Mouse (Mus musculus) midbrain, embryonic 16.5 days (tissue): Measurements from ENCODE around the gene Idnk. TPM values are rescaled to one million over a fixed set of nuclear protein-coding genes. Genes with fewer than 3 reads are reported as not detected.
A peak's percentile ranks its signal among the peaks of the same experiment; 100 is the strongest.

Source experiments
- ATAC-seq: fragments of 200-750 bp; cut with Nextera tagmentation; 2 replicates; pipeline ENCODE4 v1.8.0; 2017; ENCODE audit warnings: moderate TSS enrichment
- H3K27ac ChIP-seq: fragments of 300-500 bp; sonication (generic); 2 replicates; pipeline ENCODE4 v1.5.1; 2014; ENCODE audit warnings: mild to moderate bottlenecking, low read length, mixed read lengths
- H3K27me3 ChIP-seq: fragments of 300-500 bp; sonication (generic); 2 replicates; pipeline ENCODE4 v1.6.1; 2014; ENCODE audit warnings: low read depth, low read length, mixed read lengths; ENCODE audit not compliant: control insufficient read depth, insufficient read depth
- H3K36me3 ChIP-seq: fragments of 300-500 bp; sonication (generic); 2 replicates; pipeline ENCODE4 v1.6.1; 2014; ENCODE audit warnings: mild to moderate bottlenecking, low read length, moderate library complexity, mixed read lengths; ENCODE audit not compliant: control insufficient read depth, insufficient read depth
- H3K4me1 ChIP-seq: fragments of 300-500 bp; sonication (generic); 2 replicates; pipeline ENCODE4 v1.6.1; 2014; ENCODE audit warnings: mild to moderate bottlenecking, low read length, mixed read lengths; ENCODE audit not compliant: control insufficient read depth, insufficient read depth
- H3K4me2 ChIP-seq: fragments of 300-500 bp; sonication (generic); 2 replicates; pipeline ENCODE4 v1.6.1; 2014; ENCODE audit warnings: mild to moderate bottlenecking, low read length, mixed read lengths
- H3K4me3 ChIP-seq: fragments of 300-500 bp; sonication (generic); 2 replicates; pipeline ENCODE4 v1.5.1; 2014; ENCODE audit warnings: low read depth, mild to moderate bottlenecking, low read length, moderate library complexity, mixed read lengths
- H3K9ac ChIP-seq: fragments of 300-500 bp; sonication (generic); 2 replicates; pipeline ENCODE4 v1.6.1; 2014; ENCODE audit warnings: low read depth, low read length, mixed read lengths
- H3K9me3 ChIP-seq: fragments of 300-500 bp; sonication (generic); replicated peaks from 2 replicates; pipeline ENCODE4 v1.6.1; 2014; ENCODE audit warnings: mild to moderate bottlenecking, low read length, mixed read lengths; ENCODE audit not compliant: control insufficient read depth, poor library complexity, severe bottlenecking
- WGBS: fragments of 180-500 bp; shearing (Covaris S2); extraction: QIAGEN DNeasy Blood & Tissue Kit; methylation state at CpG from one replicate; pipeline ENCODE4 v1.1.7; 2014; 5-methylcytosine and 5-hydroxymethylcytosine counted together
- polyA plus RNA-seq: library from polyadenylated mRNA; unstranded; fragments of >200 nt; fragmentation: Nextera tagmentation; extraction: Ambion mirVana; gene quantifications from 2 replicates; pipeline ENCODE4 v1.2.1, GENCODE M21; 2015

Idnk gene
- polyA plus RNA-seq, result 54.3 and 60.7 TPM in 2 replicates

- H3K27me3 ChIP-seq, result no peaks in the 10 kb centered on the region
- H3K36me3 ChIP-seq, result peaks cover 16% of the 10 kb centered on the region
- ATAC-seq, result peak; percentile 84
- no peaks in the 10 kb centered on the region for H3K9me3 ChIP-seq
- H3K4me1 ChIP-seq, result peaks cover 13% of the 10 kb centered on the region
- peak within 1 kb of the TSS; percentile 51 for H3K4me3 ChIP-seq
- under 1% methylated on average over 30 of the region's 30 CpGs for WGBS
- peak within 1 kb of the TSS; percentile 70 for H3K9ac ChIP-seq
- peak within 1 kb of the TSS; percentile 73 for H3K4me2 ChIP-seq
- H3K27ac ChIP-seq, result peak within 1 kb of the TSS; percentile 68
Observed at GRCm38 (mm10) chr13:58157447-58158098, at the start of gene Idnk. Gene Idnk, plus strand, starts transcription at chr13:58157649.

DNA sequence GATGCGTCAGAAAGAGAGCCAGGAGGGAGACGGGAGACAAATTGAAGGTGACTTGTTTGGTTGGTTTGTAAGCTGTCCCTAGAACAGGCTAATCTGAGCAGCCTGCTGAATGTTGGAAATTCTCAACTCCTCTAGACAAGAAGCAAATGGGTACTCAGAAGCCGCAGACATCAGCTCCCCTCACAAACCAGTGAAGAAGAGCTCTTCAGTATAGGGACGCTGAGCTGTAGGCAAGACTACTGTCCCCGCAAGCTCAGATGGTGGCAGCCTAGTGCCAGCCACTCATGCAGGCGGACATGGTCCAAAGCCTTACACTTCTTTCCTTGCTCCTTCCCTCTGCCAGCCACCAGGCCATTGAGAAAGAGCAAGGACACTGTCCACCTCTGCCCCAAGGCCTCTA, 46.1 kb upstream of the Idnk start:
- H3K4me2 ChIP-seq, result peak overlapping the region; percentile 86
- peaks cover 25% of the 10 kb centered on the region for H3K4me1 ChIP-seq
- 95% methylated on average over 6 of the region's 6 CpGs for WGBS
- no peak overlapping the region for H3K4me3 ChIP-seq
- no peak overlapping the region for H3K27ac ChIP-seq
- H3K27me3 ChIP-seq, result no peaks in the 10 kb centered on the region
- no peak for ATAC-seq
- no peak overlapping the region for H3K9ac ChIP-seq
- no peaks in the 10 kb centered on the region for H3K36me3 ChIP-seq
- H3K9me3 ChIP-seq, result no peaks in the 10 kb centered on the region

DNA sequence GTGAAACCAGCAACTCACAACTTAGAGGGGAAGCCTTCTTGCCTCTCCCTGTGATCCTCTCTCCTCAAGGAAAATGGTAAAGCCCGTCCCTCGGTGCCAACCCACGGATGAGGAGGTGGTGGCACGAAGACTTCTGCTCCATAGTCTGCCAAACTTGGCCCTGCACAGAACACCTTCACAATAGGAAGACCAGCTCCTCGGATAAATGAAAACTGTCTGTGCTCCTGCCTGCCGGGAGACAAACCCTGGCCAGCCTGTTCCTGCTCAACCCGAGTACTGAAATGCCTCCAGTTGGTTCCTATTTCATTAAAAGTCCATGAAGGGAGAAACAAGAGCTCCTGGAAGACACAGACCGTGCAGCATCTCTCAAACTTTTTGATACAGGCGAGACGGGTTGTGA, 45.3 kb upstream of the Idnk start:
- no peak for ATAC-seq
- Histone ChIP-seq H3K27me3 (no peaks in the 10 kb centered on the region), H3K9me3 (no peaks in the 10 kb centered on the region), H3K9ac (peak overlapping the region; percentile 82), H3K4me1 (peaks cover 25% of the 10 kb centered on the region), H3K36me3 (no peaks in the 10 kb centered on the region), H3K4me3 (peak overlapping the region; percentile 63), H3K27ac (peak overlapping the region; percentile 96), H3K4me2 (peak overlapping the region; percentile 86)
- WGBS, result 60% methylated on average over 10 of the region's 10 CpGs

- ATAC-seq, result 0 out of 2 replicates have a peak, but pooled peaks have one; percentile 6
- Histone ChIP-seq H3K9me3 (no peaks in the 10 kb centered on the region), H3K4me1 (peaks cover 25% of the 10 kb centered on the region), H3K9ac (peak overlapping the region; percentile 82), H3K27ac (peak overlapping the region; percentile 96), H3K36me3 (no peaks in the 10 kb centered on the region), H3K4me2 (peak overlapping the region; percentile 86), H3K4me3 (peak overlapping the region; percentile 63), H3K27me3 (no peaks in the 10 kb centered on the region)
- WGBS, result 11% methylated on average over 11 of the region's 11 CpGs
Observed at GRCm38 (mm10) chr13:58112601-58113041, 44.8 kb upstream of the Idnk start.

DNA sequence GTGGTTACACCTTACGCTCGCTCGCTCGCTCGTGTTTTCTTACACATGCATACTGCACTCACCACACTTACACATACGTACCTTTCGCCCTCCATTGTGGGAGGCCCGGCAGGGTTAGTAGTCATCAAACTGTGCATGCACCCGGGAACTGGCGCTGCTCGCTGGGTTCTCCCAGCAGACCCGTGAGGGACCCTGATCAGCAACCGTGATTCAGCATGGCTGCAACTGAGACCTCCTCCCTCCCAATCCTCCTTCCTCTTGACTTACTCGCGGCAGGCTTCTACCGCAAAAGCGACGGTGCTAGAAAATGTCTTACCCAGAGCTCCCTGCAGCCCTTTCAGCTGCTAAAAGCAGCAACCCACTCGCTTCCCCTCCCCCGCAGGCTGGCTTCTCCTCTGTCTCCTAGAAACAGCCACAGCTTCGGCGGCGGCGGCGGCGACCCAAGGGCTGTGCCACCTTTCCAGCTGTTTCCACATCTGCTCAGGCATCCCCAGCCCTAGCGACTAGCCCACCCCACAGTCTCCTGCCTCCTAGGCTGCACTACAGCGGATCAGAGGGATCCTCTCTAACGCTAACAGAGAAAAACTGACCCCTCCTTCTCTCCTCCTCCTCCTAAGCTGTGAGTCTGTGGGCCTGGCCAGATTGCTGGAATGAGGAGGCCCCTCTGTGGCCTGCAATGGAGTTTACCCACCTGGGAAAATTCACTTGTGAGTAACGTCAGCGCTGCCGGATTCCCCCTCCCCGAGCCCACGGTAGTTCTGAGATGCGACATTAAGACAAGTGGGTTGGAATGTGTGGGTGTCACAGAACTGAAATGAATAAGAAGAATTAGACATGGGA, 44.2 kb upstream of the Idnk start, which contains the start of gene Klhl3:
TSS of gene Klhl3 (minus strand) at position 532 of the 840 bp plus-strand sequence.
- H3K36me3 ChIP-seq, result no peaks in the 10 kb centered on the region
- peak; percentile 93 for ATAC-seq
- peak within 1 kb of the TSS; percentile 82 for H3K9ac ChIP-seq
- no peaks in the 10 kb centered on the region for H3K9me3 ChIP-seq
- H3K27ac ChIP-seq, result peak within 1 kb of the TSS; percentile 96
- under 1% methylated on average over 35 of the region's 35 CpGs for WGBS
- H3K4me3 ChIP-seq, result peak within 1 kb of the TSS; percentile 63
- peaks cover 25% of the 10 kb centered on the region for H3K4me1 ChIP-seq
- no peaks in the 10 kb centered on the region for H3K27me3 ChIP-seq
- H3K4me2 ChIP-seq, result peak within 1 kb of the TSS; percentile 86

- no peak overlapping the region for H3K4me2 ChIP-seq
- H3K36me3 ChIP-seq, result no peaks in the 10 kb centered on the region
- no peaks in the 10 kb centered on the region for H3K9me3 ChIP-seq
- 71% methylated on average over 13 of the region's 13 CpGs for WGBS
- H3K4me1 ChIP-seq, result peaks cover 20% of the 10 kb centered on the region
- ATAC-seq, result no peak
- no peak overlapping the region for H3K9ac ChIP-seq
- no peak overlapping the region for H3K27ac ChIP-seq
- no peak overlapping the region for H3K4me3 ChIP-seq
- H3K27me3 ChIP-seq, result no peaks in the 10 kb centered on the region
Observed at GRCm38 (mm10) chr13:58115227-58115626, 42.2 kb upstream of the Idnk start.

DNA sequence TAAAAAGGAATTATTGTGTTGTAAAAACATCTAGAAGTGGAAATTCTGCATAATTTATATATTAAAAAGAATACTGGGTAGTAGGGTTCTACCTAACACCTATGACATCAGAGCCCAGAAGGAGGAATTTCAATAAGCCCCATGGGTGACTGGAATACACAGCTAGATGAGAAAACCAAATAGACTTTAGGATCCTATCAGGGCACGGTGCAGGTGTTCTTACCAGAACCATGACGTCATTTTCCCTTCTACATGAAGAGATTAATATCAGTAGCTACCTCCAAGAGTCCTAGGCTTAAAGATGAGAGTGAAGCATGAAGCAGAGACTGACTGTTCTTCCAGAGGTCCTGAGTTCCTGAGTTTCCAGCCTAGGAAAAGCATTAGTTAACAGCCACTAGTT, 40.6 kb upstream of the Idnk start:
- no peaks in the 10 kb centered on the region for H3K9me3 ChIP-seq
- no peak for ATAC-seq
- H3K4me2 ChIP-seq, result no peak overlapping the region
- peaks cover 13% of the 10 kb centered on the region for H3K4me1 ChIP-seq
- WGBS, result 93% methylated on average over 2 of the region's 2 CpGs
- H3K9ac ChIP-seq, result no peak overlapping the region
- no peaks in the 10 kb centered on the region for H3K36me3 ChIP-seq
- H3K4me3 ChIP-seq, result no peak overlapping the region
- no peak overlapping the region for H3K27ac ChIP-seq
- no peaks in the 10 kb centered on the region for H3K27me3 ChIP-seq

DNA sequence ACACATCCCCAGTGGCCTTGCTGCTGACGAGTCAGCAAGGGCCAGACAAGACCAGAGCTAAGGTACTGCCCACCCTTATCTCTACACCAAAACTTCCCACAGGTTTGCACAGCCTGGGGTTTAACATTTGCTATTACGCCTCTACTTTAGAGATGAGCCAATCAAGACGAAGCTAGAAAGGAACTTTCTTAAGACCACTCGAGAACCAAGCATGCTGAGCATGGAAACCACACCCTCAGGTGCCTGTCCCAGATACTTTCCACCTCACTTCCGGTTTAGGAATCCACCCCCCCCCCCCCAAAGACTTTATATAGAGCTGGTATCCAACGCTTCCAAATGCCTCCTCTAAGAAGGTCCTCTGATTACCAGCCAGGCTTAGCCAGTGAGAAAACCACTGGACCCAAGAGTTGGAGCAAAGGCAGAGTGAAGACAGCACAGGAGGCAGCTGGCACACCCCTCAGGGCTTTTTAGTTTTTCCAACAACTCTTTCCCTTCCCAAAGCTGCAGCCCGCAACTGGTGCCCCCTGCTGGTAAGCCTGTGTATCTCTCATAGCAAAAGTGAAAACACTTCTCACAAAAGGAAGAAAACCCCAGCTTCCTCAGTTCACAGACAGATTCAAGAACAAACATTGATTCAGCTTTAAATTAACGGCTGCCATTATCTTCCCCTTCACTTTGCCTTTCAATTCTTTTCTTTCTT, 40.0 kb upstream of the Idnk start:
- H3K9ac ChIP-seq, result no peak overlapping the region
- H3K36me3 ChIP-seq, result no peaks in the 10 kb centered on the region
- 72% methylated on average over 8 of the region's 8 CpGs for WGBS
- no peaks in the 10 kb centered on the region for H3K27me3 ChIP-seq
- H3K4me2 ChIP-seq, result no peak overlapping the region
- no peak for ATAC-seq
- no peak overlapping the region for H3K4me3 ChIP-seq
- H3K9me3 ChIP-seq, result no peaks in the 10 kb centered on the region
- peaks cover 6% of the 10 kb centered on the region; the same call in 1 of the 2 replicates for H3K4me1 ChIP-seq
- no peak overlapping the region for H3K27ac ChIP-seq
